Mouse (Mus musculus): ENCODE results near the gene Milr1. TPM values are rescaled to one million over a fixed set of nuclear protein-coding genes. Genes with fewer than 3 reads are reported as not detected.
"Not testable (repeated sequence)": the region's sequence is repeated elsewhere in the genome, so short reads cannot be mapped to it uniquely, and the experiment has no call there.

Gene Milr1
- total RNA-seq, 2 experiments from 2014 or later = 63.1 to 96.2 TPM

DNA sequence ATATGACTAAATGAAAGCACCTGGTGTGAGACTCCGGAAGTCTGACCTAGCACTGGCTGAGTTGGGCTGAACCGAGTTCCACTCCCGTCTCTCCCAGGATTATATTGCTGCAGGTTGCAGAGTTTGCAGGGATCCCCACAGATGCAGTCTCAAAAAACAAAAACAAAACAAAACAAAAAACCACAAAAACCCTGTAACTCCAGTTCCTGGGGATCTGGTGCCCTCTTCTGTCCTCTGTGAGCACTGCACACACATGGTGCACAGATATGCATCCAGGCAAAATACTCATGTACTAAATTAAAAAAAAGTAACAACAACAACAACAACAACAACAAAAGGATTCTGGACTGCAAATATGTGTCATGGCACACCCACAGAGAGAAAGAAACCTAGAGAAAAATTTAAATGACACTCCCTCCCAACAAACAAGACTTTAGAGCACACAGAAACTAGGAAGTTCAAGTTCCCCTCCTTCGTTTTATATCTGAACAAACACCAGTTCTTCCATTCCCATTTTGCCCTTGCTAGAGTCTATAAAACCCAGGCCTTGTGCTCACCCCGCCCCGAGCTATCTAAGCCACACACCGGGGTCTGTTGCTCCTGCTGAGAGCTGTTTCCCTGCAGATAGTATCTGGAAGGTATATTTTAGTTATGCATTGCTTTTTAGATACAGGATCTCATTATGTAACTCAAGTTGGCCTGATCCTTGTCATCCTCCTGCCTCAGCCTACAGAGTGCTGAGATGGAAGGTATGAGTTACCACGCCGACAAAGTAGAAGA is 19.4 kb downstream of the Milr1 start:
- ATAC-seq (replicated peaks; ENCODE audit: poor library complexity) = peak; percentile 87

DNA sequence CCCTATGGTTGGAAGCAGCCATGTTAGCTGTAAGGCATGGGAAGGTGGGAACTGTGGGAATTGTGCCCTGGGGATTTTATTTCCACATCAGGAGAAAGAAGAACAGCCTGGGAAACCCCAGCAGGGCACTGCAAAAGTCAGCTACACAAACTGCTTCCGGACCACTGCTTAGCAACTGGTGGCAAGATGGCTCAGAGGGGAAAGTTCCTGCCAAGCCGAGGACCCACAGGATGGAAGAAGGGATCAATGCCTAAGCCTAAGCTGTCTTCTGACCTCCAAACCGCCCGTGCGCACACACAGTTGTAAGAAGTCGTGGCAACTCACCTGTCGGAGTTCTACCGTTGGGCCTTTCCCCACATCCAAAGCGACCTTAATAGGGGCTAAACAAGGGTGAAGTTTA is 22.0 kb downstream of the Milr1 start:
- no peak for ATAC-seq (replicated peaks; ENCODE audit: poor library complexity)

DNA sequence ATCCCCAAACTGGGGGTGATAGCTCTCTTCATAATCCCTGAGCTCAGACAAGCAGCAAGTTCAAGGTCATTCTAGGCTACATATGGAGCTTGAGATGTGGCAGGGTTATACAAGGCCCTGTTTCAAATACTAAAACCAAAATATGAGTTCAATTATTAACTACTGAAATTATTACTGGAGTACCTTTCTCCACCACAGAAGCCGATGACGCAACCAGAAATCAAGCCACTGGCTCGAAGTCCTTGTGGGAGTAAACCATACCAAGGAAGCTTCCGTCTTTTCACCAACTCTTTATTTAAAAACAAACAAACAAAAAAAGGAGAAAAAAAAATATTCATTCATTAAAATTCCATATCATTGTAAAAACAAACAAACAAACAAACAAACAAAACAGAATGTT is 25.9 kb downstream of the Milr1 start:
- ATAC-seq (replicated peaks; ENCODE audit: poor library complexity) = no peak

DNA sequence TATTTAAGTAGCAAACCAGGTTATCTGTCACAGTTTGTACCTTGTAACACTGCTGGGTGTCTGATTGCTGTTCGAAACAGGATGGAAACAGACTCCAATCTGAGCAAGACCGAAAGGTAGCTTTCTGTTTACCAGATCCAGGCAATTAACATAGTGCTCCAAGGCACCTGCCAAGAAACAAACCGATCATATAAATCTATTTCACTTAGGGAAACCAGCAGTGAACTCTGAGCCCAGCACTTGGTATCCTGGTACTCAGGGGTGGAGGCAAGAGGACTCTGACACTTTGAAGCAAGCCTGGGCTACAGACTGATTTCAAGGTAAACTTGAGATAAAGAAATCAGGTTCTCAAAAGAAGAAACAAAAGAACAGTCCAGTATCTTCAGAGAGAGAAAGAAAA is 26.4 kb downstream of the Milr1 start:
- no peak for ATAC-seq (replicated peaks; ENCODE audit: poor library complexity)

DNA sequence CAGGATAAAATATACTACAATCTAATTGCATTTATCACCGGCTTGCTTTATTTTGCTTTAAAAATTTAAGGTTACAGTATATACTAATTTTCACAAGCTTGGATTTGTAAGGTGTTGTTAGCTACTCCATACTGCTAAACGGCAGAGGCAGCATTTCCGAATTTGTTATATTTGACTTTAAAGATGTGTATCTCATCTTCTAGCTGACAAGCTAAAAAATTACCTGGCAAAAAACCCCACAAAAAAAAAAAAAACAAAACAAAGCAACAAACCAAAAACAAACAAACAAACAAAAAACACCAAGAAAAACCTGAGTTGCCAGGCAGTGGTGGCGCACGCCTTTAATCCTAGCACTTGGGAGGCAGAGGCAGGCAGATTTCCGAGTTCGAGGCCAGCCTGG is 27.1 kb downstream of the Milr1 start:
- no peak for ATAC-seq (replicated peaks; ENCODE audit: poor library complexity)

DNA sequence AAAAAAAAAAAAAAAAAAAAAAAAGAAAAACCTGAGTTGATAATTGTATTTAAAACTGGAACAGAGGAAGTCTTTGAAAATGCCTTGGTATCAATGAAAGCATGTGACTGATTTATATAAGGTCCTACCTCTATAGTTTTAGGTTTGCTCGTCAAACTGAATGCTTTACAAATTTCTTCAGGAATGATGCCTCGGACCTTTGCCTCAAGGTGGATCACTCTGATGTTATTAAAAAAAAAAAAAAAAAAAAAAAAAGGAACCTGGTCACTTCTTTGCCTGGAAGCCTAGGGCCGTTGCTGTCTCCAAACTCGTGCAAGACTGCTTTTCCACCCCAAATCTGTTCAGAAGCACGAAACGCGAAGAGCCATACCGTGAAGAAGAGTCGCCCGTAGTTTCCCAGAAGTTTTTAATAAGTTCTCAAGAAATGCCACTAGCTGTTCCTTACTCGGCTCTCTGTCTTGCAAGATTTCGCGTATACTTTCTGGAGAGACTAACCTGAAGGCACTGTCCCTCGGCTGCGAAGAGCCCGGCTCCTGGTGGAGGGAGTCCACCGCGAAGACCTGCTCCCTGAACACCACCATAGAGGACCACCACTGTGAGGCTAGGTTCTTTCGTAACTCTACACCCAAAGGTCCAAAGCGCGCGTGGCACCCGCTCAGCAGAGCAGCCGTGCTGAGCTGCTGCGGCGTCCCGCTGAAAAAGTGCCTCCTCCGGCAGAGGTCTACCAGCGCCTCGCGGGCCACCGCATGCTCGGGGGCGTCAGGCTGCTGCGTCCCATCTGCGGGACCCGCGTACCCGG is 27.8 kb downstream of the Milr1 start:
- ATAC-seq (replicated peaks; ENCODE audit: poor library complexity) = peak; percentile 2; the same call in 1 of the 2 replicates

DNA sequence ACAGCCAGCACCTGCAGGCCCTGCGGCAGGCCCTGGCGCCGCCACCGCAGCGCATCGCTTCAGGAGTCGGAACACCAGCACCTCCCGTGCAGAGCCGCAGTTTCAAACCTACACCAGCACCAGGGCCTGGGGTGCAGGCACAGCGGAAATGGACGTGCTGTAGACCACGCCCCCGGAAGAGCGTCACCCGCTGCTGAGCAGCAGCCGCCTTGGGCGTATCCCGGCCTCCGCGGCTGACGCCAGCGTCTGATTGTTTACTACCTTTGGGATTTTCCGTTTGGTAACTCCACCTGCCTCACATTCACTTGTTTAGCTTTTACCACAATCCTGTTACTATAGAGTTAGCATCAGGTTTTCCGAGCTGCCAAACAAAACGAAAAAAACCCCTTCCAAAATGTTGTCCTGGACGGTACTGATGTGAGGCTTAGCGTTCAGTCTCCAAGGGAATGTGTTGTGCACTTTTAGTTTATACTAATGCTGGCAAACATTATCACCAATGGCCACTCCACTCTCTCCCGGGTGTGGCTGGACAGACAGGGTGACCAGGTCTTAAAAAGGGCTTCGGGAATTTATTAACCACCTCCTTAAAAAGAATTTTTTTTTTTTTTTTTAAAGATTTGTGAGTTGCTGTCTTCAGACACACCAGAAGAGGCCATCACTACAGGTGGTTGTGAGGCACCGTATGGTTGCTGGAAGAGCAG is 28.5 kb downstream of the Milr1 start, which contains the start of gene Polg2:
Gene Polg2, minus strand, starts transcription at position 150 of the 701 bp plus-strand sequence.
- peak; percentile 87 for ATAC-seq (replicated peaks; ENCODE audit: poor library complexity)

DNA sequence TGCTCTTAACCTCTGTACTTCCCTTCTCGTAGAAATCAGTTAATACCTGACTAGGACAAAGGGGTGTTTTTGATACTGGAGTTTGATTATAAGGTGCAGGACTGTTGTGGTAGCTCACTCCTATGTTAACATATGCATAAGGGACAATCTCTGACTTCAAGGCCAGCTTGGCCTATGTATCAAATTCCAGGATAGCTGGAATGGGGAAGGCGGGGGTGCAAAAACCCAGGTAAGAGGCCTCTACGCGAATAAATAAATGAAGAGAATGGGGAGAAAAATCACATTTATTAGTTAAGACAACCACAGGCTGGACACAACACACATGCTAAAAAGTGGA is 29.0 kb downstream of the Milr1 start:
- 0 out of 2 replicates have a peak, but pooled peaks have one; percentile 5 for ATAC-seq (replicated peaks; ENCODE audit: poor library complexity)

DNA sequence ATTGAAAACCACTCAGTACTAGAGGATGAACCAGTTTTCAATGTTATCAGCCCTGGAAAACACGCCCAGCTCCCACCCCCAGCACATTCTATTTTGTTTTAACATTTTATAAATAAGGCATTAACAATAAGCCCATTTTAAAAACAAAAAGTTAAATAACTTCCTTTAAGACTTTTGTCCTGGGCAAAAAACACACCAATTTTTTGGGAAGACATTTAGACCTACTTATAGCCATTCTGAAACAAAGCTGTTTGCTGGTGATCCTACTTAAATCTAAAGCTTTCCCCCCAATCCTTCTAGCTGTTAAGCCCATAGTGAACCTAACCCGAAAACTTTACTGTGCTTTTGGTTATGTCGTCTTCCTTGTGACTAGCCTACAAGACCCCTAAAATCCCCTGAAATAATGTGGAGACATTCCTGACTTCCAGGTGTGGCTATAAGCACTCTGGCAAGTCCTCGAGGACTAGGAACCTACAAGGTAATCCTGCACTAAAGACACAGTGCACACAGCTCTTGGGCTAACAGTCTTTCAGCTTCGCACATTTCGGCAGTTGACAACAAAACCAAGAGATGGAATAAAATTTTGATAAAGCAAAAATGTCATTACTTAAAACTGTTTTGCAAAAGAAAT is 29.7 kb downstream of the Milr1 start:
- no peak for ATAC-seq (replicated peaks; ENCODE audit: poor library complexity)

DNA sequence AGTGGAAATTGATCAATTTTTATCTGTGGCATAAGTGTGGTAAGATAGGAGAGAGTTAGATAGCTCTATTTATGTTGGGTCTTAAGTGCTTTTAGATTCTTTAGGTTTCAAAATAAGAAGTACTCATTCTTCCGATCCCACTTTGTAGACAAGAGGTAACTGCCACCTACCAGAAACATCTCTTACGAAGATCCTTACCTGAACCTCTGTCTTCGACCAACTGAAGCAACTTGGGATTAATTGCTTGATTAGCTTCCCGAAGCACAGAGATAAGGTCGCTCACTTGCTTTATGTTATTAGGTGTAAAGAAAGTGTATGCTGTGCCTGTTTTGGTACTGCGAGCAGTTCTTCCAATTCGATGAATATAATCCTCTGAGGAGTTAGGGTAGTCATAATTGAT is 31.2 kb downstream of the Milr1 start:
- not testable (repeated sequence) for ATAC-seq (replicated peaks; ENCODE audit: poor library complexity)

DNA sequence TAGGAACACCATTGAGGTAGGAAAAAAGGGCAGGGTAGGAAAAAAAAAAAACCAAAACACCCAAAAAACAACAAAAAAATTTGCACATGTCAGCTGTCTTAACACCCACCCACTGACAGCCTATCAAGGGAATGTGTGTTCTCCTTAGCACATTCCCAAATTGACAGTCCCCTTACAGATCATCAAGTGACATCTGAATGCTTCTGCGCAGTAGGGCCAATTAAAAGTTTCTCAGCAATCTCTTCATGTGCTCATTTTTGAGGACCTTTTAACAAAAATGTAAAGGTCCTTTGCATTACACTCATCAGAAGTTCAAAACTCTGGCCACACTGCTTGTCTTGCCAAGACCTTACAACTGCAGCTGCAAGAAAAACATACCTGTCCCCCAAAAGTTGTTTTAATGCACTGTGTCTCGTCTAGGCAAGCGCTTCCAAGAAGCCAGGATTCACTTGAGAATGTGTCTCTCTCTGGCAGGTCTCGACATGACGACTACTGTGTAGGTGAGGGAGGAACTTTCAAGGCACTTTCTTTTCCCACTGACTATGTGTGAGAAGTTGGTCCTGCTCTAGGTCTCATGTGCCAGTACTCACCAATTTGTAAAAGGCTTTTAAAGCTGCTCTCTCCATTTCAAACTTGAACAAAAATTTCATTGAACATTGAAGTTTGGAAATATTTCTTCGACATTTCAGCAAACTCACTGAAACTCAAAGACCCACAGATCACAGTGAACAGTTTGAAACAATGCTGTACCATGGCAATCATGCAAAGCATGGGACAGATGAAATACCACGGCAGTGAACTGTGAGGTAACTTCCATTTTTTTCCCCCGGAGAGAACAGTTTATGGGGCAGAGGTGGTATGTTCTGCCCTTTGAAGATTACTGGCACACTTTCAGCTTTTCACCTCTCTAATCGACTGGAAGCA is 32.1 kb downstream of the Milr1 start:
- ATAC-seq (replicated peaks; ENCODE audit: poor library complexity) = no peak

DNA sequence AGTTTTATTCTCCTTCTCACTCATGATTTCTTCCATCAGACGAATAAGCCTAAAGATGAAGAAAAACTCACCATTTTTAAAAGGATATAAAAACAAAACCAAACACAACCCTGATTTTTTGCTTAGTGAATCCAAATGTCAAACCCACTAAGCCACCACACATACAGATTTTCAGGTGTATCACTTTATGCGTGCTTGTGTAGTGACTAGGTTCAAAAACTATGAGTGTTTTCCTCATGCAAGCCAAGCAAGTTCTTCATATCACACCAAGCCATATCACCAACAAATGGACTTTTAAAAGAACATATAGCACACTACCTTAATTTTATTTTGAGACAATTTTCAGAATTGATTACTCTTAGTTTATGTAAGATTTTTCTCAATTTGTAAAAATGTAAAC is 33.5 kb downstream of the Milr1 start:
- ATAC-seq (replicated peaks; ENCODE audit: poor library complexity) = no peak

DNA sequence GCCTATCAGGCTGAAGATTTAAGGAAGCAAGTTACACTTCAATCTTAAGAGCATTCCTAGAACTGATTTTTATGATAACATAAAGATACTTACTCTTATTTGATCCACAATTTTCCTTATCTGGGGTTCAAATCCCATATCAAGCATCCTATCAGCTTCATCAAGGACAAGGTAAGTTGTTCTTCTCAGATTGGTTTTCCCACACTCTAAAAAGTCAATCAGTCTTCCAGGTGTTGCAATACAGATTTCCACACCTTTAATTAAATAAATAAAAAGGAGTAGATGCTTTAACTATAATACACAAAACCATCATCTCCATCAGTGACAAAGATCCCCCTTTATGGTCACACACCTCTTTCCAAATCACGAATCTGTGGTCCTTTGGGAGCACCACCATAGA is 34.0 kb downstream of the Milr1 start:
- ATAC-seq (replicated peaks; ENCODE audit: poor library complexity) = no peak

DNA sequence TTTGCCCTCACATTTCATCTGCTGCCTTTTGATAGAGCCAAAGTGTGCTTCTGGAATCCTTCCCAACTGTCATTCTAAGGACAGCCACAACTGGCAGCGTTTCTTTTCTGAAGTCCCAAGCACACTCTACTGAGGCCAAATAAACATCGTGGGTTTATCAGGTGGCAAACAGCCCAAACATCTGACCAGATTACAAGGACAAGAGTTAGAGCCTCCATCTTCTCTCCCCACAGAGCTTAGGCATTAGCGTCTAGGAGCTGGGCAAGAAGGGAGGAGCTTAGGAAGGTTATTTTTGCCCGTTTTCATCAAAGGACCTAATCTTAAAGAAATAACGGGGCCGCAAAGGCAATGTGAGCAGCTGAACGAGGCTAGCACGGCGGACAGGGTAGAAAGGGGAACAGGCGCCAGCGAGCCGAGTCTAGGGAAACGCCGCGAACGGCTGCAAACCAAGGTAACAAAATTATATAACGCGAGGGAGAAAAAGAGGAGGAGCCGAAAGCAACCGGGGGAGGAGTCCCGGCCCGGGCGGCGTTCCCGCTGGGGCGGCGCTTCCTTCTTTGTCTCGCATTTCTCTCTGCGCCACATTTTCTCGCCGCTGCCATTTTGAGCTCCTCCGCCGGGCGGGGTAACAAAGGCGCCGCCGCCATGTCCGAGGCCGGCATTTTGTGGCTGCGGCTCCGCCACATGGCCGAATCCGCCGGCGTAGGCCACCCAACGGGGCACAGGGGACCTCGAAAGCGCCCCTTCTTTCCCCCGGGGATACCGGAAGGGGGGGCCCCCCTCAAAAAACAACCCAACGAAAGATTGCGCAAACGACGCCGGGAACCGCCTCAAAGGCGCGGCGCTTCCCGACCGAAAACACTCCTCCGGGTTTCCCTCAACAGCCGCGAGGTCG is 36.4 kb downstream of the Milr1 start:
- peak; percentile 23 for ATAC-seq (replicated peaks; ENCODE audit: poor library complexity)

DNA sequence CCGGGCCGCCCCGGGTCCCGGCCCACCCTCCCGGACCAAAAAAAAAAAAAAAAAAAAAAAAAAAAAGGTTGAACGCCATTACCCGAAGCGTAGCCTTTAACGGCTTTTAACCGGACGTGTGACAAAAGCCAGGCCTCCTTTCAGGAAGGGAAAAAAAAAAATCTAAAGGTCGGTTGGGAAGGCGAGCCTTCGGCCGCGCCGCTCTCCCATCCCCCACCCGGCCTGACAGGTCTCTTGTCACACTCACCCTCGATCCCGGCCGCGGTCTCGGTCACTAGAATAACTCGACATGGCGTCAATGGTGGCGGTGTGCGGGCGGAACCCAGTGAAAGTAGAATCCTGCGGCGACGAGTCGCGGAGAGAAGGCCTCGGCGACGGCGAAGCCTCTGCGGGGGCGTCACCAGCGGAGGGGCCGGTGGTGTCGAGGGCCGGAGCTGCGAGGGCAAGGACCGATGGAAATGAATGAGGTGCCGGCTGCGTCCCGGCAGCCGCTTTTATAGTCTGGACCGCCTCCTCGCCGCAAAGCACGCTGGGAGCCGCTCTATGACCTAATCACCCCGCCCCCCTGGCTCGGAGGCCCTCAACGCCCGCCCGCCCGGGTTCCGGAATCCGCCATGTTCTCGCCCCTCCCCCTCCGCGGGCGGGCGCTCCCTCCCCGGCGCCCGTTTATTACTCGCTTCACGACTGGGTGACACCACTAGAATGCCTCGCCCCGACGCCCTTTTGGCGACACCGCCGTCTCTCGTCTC is 37.2 kb downstream of the Milr1 start:
- ATAC-seq (replicated peaks; ENCODE audit: poor library complexity) = peak; percentile 56

DNA sequence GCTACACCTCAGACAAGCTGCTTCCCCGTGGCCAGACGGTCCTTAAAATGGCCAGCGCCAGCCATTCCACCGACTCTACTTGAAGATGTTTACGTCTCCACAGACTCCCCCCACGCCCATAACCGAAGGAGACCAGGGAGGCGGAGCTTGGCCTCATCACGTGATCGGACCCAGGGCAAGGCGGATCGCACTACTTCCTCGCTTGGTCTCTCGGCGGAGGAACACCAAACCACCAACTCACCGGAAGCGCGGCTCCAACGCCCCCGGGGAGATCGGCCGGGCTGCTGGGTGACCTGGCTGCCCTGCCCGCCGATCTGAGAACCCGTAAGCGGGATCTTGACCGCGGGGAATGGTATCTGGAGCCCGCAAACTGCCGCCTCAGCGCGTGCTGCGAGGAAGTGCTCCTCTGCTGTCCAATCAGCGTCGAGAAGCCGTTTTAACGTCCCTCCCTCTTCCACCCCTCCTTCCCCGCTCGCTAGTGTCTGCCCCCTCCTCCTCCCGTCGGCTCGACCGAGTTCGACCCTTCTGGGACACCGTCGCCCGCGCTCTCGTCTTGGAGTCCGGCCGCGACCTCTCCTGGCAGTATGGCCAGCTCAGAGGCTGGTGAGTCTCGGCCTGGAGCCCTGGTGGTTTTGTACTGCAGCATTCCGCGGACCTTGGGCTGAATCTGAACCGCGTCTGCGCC is 37.9 kb downstream of the Milr1 start, which contains the start of the genes Ddx5 and Cep95:
Gene Ddx5, minus strand, starts transcription at position 411 of the 685 bp plus-strand sequence.
Gene Cep95, plus strand, starts transcription at position 478 of the 685 bp plus-strand sequence.
- peak; percentile 68 for ATAC-seq (replicated peaks; ENCODE audit: poor library complexity)

DNA sequence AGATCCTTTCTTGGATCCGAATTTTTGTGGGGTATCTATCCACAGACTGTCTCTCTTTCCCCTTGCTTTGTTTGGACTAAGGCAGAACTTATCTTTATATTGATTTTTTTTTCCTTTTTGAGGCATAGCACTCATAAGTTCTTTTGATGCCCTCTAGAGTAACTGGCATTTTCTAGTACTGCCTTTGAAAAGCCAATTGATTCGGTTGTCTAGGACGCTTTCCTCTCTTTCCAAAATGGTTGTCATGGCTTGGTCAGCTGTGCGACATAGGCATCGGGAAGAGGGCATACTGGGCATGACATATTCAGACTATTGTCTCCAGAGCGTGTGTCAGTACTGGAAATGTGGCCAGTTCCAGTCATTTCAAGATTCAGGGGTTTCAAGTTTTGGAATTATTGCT is 38.6 kb downstream of the Milr1 start:
- ATAC-seq (replicated peaks; ENCODE audit: poor library complexity) = no peak

DNA sequence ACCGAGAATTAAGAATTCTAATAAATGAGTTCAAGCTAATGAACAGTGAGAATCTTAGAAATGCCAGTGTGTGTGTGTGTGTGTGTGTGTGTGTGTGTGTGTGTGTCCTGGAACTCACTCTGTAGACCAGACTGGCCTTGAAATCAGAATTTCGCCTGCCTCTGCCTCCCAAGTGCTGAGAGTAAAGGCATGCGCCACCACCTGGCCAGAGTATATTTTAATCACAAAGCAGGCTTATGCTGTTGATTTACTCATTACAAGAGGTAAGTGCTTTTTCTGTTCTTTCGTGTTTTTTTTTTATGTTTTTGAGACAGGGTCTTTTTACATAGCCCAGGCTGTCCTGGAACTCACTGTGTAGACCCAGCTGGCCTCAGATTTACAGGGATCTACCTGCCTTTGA is 42.8 kb downstream of the Milr1 start:
- ATAC-seq (replicated peaks; ENCODE audit: poor library complexity) = no peak
